Mouse (Mus musculus) heart, embryonic 12.5 days (tissue): ENCODE results near the gene Gm9837. TPM values are rescaled to one million over a fixed set of nuclear protein-coding genes. Genes with fewer than 3 reads are reported as not detected.

Source experiments
- ATAC-seq: fragments of 200-750 bp; cut with Nextera tagmentation; 2 replicates; pipeline ENCODE4 v1.8.0; 2017; ENCODE audit warnings: moderate TSS enrichment, moderate library complexity; ENCODE audit not compliant: insufficient number of reproducible peaks, low FRiP score
- H3K27ac ChIP-seq: fragments of 300-500 bp; sonication (generic); 2 replicates; pipeline ENCODE4 v1.5.1; 2016; ENCODE audit warnings: mild to moderate bottlenecking, moderate library complexity; ENCODE audit not compliant: poor library complexity, severe bottlenecking
- H3K27me3 ChIP-seq: fragments of 300-500 bp; sonication (generic); replicated peaks from 2 replicates; pipeline ENCODE4 v1.6.1; 2016; ENCODE audit warnings: mild to moderate bottlenecking, moderate library complexity
- H3K36me3 ChIP-seq: fragments of 300-500 bp; sonication (generic); 2 replicates; pipeline ENCODE4 v1.6.1; 2016; ENCODE audit warnings: mild to moderate bottlenecking, moderate library complexity
- H3K4me1 ChIP-seq: fragments of 300-500 bp; sonication (generic); replicated peaks from 2 replicates; pipeline ENCODE4 v1.6.1; 2016; ENCODE audit warnings: mild to moderate bottlenecking
- H3K4me2 ChIP-seq: fragments of 300-500 bp; sonication (generic); 2 replicates; pipeline ENCODE4 v1.6.1; 2016; ENCODE audit warnings: mild to moderate bottlenecking, moderate library complexity
- H3K4me3 ChIP-seq: fragments of 300-500 bp; sonication (generic); 2 replicates; pipeline ENCODE4 v1.5.1; 2016; ENCODE audit warnings: mild to moderate bottlenecking
- H3K9ac ChIP-seq: fragments of 300-500 bp; sonication (generic); 2 replicates; pipeline ENCODE4 v1.6.1; 2016; ENCODE audit warnings: mild to moderate bottlenecking, moderate library complexity
- H3K9me3 ChIP-seq: fragments of 300-500 bp; sonication (generic); replicated peaks from 2 replicates; pipeline ENCODE4 v1.6.1; 2016; ENCODE audit warnings: mild to moderate bottlenecking, moderate library complexity
- WGBS: fragments of 180-500 bp; shearing (Covaris S2); methylation state at CpG from one replicate; pipeline ENCODE4 v1.1.7; 2016; 5-methylcytosine and 5-hydroxymethylcytosine counted together
- polyA plus RNA-seq: library from polyadenylated mRNA; unstranded; fragments of >200 nt; fragmentation: Nextera tagmentation; extraction: Ambion mirVana; gene quantifications from 2 replicates; pipeline ENCODE4 v1.2.1, GENCODE M21; 2016

The Gm9837 gene
- polyA plus RNA-seq, 1 experiment from 2014 or later: not detected

GRCm38 (mm10) chr11:53452396-53452795, 17.9 kb downstream of the Gm9837 start:
- Histone ChIP-seq H3K9me3 (no peaks in the 10 kb centered on the region), H3K4me1 (peaks cover 3% of the 10 kb centered on the region; the same call in 1 of the 2 replicates), H3K27ac (no peak overlapping the region), H3K9ac (no peak overlapping the region), H3K4me3 (no peak overlapping the region), H3K4me2 (no peak overlapping the region), H3K27me3 (0 out of 2 replicates have a peak, but pooled peaks cover 3% of the 10 kb centered on the region), H3K36me3 (no peaks in the 10 kb centered on the region)
- 93% methylated on average over 9 of the region's 9 CpGs for WGBS
- ATAC-seq: no peak

- Histone ChIP-seq H3K9ac (no peak overlapping the region), H3K36me3 (no peaks in the 10 kb centered on the region), H3K27me3 (0 out of 2 replicates have a peak, but pooled peaks cover 3% of the 10 kb centered on the region), H3K9me3 (no peaks in the 10 kb centered on the region), H3K27ac (no peak overlapping the region), H3K4me1 (0 out of 2 replicates have a peak, but pooled peaks cover 3% of the 10 kb centered on the region), H3K4me3 (no peak overlapping the region), H3K4me2 (no peak overlapping the region)
- ATAC-seq: no peak
- 72% methylated on average over 2 of the region's 2 CpGs for WGBS
Measured at GRCm38 (mm10) chr11:53451361-53451760, 18.9 kb downstream of the Gm9837 start.

- no peak for ATAC-seq
- Histone ChIP-seq H3K4me2 (no peak overlapping the region), H3K27ac (no peak overlapping the region), H3K9ac (no peak overlapping the region), H3K36me3 (no peaks in the 10 kb centered on the region), H3K4me3 (no peak overlapping the region), H3K4me1 (0 out of 2 replicates have a peak, but pooled peaks cover 7% of the 10 kb centered on the region), H3K9me3 (no peaks in the 10 kb centered on the region), H3K27me3 (0 out of 2 replicates have a peak, but pooled peaks cover 3% of the 10 kb centered on the region)
- 36% methylated on average over 15 of the region's 15 CpGs for WGBS
Measured at GRCm38 (mm10) chr11:53450070-53450705, 20.1 kb downstream of the Gm9837 start.

- Histone ChIP-seq H3K9me3 (no peaks in the 10 kb centered on the region), H3K27ac (no peak overlapping the region), H3K4me1 (0 out of 2 replicates have a peak, but pooled peaks cover 7% of the 10 kb centered on the region), H3K9ac (no peak overlapping the region), H3K4me3 (no peak overlapping the region), H3K27me3 (0 out of 2 replicates have a peak, but pooled peaks cover 3% of the 10 kb centered on the region), H3K36me3 (no peaks in the 10 kb centered on the region), H3K4me2 (no peak overlapping the region)
- WGBS: 83% methylated on average over 1 of the region's 1 CpGs
- no peak for ATAC-seq
Measured at GRCm38 (mm10) chr11:53448529-53448928, 21.8 kb downstream of the Gm9837 start.

GRCm38 (mm10) chr11:53447996-53448395, 22.3 kb downstream of the Gm9837 start:
- Histone ChIP-seq H3K27me3 (0 out of 2 replicates have a peak, but pooled peaks cover 3% of the 10 kb centered on the region), H3K4me3 (no peak overlapping the region), H3K9ac (no peak overlapping the region), H3K36me3 (no peaks in the 10 kb centered on the region), H3K9me3 (no peaks in the 10 kb centered on the region), H3K4me1 (0 out of 2 replicates have a peak, but pooled peaks cover 7% of the 10 kb centered on the region), H3K27ac (no peak overlapping the region), H3K4me2 (no peak overlapping the region)
- WGBS: 88% methylated on average over 8 of the region's 8 CpGs
- no peak for ATAC-seq

GRCm38 (mm10) chr11:53446183-53446582, 24.1 kb downstream of the Gm9837 start:
- H3K4me3 ChIP-seq: no peak overlapping the region
- no peak overlapping the region for H3K27ac ChIP-seq
- peaks cover 16% of the 10 kb centered on the region for H3K4me1 ChIP-seq
- H3K9ac ChIP-seq: no peak overlapping the region
- no peaks in the 10 kb centered on the region for H3K36me3 ChIP-seq
- no peaks in the 10 kb centered on the region for H3K9me3 ChIP-seq
- WGBS: 85% methylated on average over 13 of the region's 13 CpGs
- H3K27me3 ChIP-seq: 0 out of 2 replicates have a peak, but pooled peaks cover 3% of the 10 kb centered on the region
- no peak overlapping the region for H3K4me2 ChIP-seq
- no peak for ATAC-seq

- no peaks in the 10 kb centered on the region for H3K36me3 ChIP-seq
- H3K4me1 ChIP-seq: peaks cover 16% of the 10 kb centered on the region
- no peak for ATAC-seq
- H3K9ac ChIP-seq: no peak overlapping the region; the same call in 1 of the 2 replicates
- no peak overlapping the region for H3K27ac ChIP-seq
- 0 out of 2 replicates have a peak, but pooled peaks cover 3% of the 10 kb centered on the region for H3K27me3 ChIP-seq
- WGBS: 29% methylated on average over 13 of the region's 13 CpGs
- no peaks in the 10 kb centered on the region for H3K9me3 ChIP-seq
- no peak overlapping the region for H3K4me2 ChIP-seq
- H3K4me3 ChIP-seq: no peak overlapping the region
Measured at GRCm38 (mm10) chr11:53445562-53445961, 24.7 kb downstream of the Gm9837 start.

- Histone ChIP-seq H3K36me3 (no peaks in the 10 kb centered on the region), H3K27ac (no peak overlapping the region), H3K4me1 (peaks cover 13% of the 10 kb centered on the region), H3K27me3 (no peaks in the 10 kb centered on the region), H3K9me3 (no peaks in the 10 kb centered on the region), H3K9ac (no peak overlapping the region), H3K4me2 (no peak overlapping the region), H3K4me3 (no peak overlapping the region)
- WGBS: 45% methylated on average over 6 of the region's 6 CpGs
- no peak for ATAC-seq
Measured at GRCm38 (mm10) chr11:53443861-53444260, 26.4 kb downstream of the Gm9837 start.

- Histone ChIP-seq H3K9me3 (no peaks in the 10 kb centered on the region), H3K4me2 (peak overlapping the region; percentile 9), H3K4me1 (peaks cover 13% of the 10 kb centered on the region), H3K27me3 (no peaks in the 10 kb centered on the region), H3K4me3 (no peak overlapping the region), H3K36me3 (no peaks in the 10 kb centered on the region), H3K9ac (0 out of 2 replicates have a peak overlapping the region, but pooled peaks have one; percentile 3), H3K27ac (peak overlapping the region; percentile 86)
- peak; percentile 52; the same call in 1 of the 2 replicates for ATAC-seq
- WGBS: 1% methylated on average over 12 of the region's 12 CpGs
Measured at GRCm38 (mm10) chr11:53441921-53442320, 28.4 kb downstream of the Gm9837 start.

GRCm38 (mm10) chr11:53436338-53436737, 33.9 kb downstream of the Gm9837 start:
- no peaks in the 10 kb centered on the region for H3K9me3 ChIP-seq
- peaks cover 7% of the 10 kb centered on the region; the same call in 1 of the 2 replicates for H3K4me1 ChIP-seq
- ATAC-seq: no peak
- 83% methylated on average over 6 of the region's 6 CpGs for WGBS
- no peak overlapping the region for H3K4me2 ChIP-seq
- no peaks in the 10 kb centered on the region for H3K27me3 ChIP-seq
- no peak overlapping the region for H3K27ac ChIP-seq
- H3K36me3 ChIP-seq: no peaks in the 10 kb centered on the region
- H3K4me3 ChIP-seq: no peak overlapping the region
- no peak overlapping the region for H3K9ac ChIP-seq

- H3K36me3 ChIP-seq: no peaks in the 10 kb centered on the region
- H3K27me3 ChIP-seq: no peaks in the 10 kb centered on the region
- no peak for ATAC-seq
- H3K4me2 ChIP-seq: no peak overlapping the region
- H3K9ac ChIP-seq: no peak overlapping the region
- no peak overlapping the region for H3K4me3 ChIP-seq
- peaks cover 8% of the 10 kb centered on the region; the same call in 1 of the 2 replicates for H3K4me1 ChIP-seq
- H3K27ac ChIP-seq: no peak overlapping the region
- H3K9me3 ChIP-seq: no peaks in the 10 kb centered on the region
- 74% methylated on average over 8 of the region's 8 CpGs for WGBS
Measured at GRCm38 (mm10) chr11:53435504-53435903, 34.8 kb downstream of the Gm9837 start.
